Mouse (Mus musculus): ENCODE data around the gene Crispld2.
A peak's percentile ranks its signal among the peaks of the same experiment; 100 is the strongest.

The Crispld2 gene

GRCm38 (mm10) chr8:120072827-120073226 is 80.6 kb downstream of the Crispld2 start:
- no peak for DNase-seq

GRCm38 (mm10) chr8:120074516-120074915 is 82.3 kb downstream of the Crispld2 start:
- DNase-seq: no peak

- no peak for DNase-seq
Measured at GRCm38 (mm10) chr8:120075347-120075746, 83.1 kb downstream of the Crispld2 start.

- DNase-seq: peak; percentile 43 to 79
Measured at GRCm38 (mm10) chr8:120078080-120078479, 85.8 kb downstream of the Crispld2 start.

GRCm38 (mm10) chr8:120079361-120079760 is 87.1 kb downstream of the Crispld2 start:
- no peak for DNase-seq

- DNase-seq: no peak
Measured at GRCm38 (mm10) chr8:120083261-120083660, 91.0 kb downstream of the Crispld2 start.

GRCm38 (mm10) chr8:120084783-120085182 is 92.5 kb downstream of the Crispld2 start:
- no peak for DNase-seq

- no peak for DNase-seq
Measured at GRCm38 (mm10) chr8:120089511-120089910, 97.3 kb downstream of the Crispld2 start.

- no peak for DNase-seq
Measured at GRCm38 (mm10) chr8:120091032-120091431, 98.8 kb downstream of the Crispld2 start.

- no peak for DNase-seq
Measured at GRCm38 (mm10) chr8:120093103-120093502, 100.9 kb downstream of the Crispld2 start.

GRCm38 (mm10) chr8:120094801-120095200 is 102.6 kb downstream of the Crispld2 start:
- no peak for DNase-seq

GRCm38 (mm10) chr8:120096486-120096885 is 104.2 kb downstream of the Crispld2 start:
- no peak for DNase-seq

GRCm38 (mm10) chr8:120100388-120101067 is 108.3 kb downstream of the Crispld2 start:
- DNase-seq: peak in 1 of 2 experiments; percentile 12

- DNase-seq: peak; percentile 64 to 74
Measured at GRCm38 (mm10) chr8:120101068-120101972, 109.1 kb downstream of the Crispld2 start, which contains the start of gene Zdhhc7. TSS of gene Zdhhc7 (minus strand) at chr8:120101482.

All from spleen, adult 18-20 months (tissue).